In the genomic region with DNA sequence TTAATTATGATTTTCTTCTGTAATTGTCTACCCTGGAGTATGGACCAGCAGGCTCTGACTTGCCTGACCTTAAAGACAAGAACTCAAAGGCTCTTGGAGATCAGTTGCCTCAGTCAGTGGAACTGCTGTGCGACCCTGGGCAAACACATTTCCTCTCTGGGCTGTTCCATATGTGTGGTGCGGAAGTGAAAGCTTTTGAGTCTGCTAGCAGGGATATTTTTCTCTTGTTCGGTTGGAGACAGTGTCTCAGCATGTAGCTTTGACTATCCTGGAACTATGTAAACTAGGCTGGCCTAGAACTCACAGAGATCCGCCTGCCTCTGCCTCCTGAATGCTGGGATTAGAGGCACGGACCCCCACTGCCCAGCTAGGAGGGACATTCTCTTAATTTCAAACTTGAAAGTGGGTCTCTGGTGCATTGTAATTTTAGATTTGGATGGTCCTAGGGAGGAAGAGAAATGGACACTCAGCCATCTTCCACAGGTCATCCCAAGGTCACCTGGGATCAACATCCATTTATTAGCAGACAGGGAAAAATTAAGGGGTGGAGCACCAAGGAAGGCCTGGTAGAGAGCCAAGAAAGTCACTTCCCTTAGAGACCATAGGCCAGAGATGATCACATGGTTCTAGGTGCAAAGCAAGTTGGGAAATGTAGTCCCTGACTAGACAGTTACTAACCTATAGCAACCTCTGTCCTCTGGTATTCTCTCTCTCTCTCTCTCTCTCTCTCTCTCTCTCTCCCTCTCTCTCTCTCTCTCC, we compare ENCODE assay signal across 7 mouse cellular contexts.
DNase-seq lines count a peak whose midpoint lies in the region; ATAC-seq lines count a peak whose summit lies in the region.

No protein-coding gene starts in this region.

- H3K9me3 ChIP-seq in neural tube, embryonic 13.5 days = no peaks in the 10 kb centered on the region
- H3K9me3 ChIP-seq in neural tube, embryonic 15.5 days (replicated peaks) = no peaks in the 10 kb centered on the region

- H3K27me3 ChIP-seq in neural tube, embryonic 13.5 days = no peaks in the 10 kb centered on the region
- H3K27me3 ChIP-seq in neural tube, embryonic 15.5 days (replicated peaks) = no peaks in the 10 kb centered on the region

- no peak overlapping the region for H3K27ac ChIP-seq in neural tube, embryonic 13.5 days (replicated peaks)
- no peak overlapping the region for H3K27ac ChIP-seq in neural tube, embryonic 15.5 days (replicated peaks)
- H3K27ac ChIP-seq in brown adipose tissue, adult 24 weeks (replicated peaks; ENCODE audit: low read depth, low read length) = peak overlapping the region; percentile 75
- peak overlapping the region; percentile 72 for H3K27ac ChIP-seq in macrophage

- H3K4me2 ChIP-seq in neural tube, embryonic 13.5 days = no peak overlapping the region
- no peak overlapping the region for H3K4me2 ChIP-seq in neural tube, embryonic 15.5 days

- peak; percentile 69 for ATAC-seq in neural tube, embryonic 13.5 days (ENCODE audit: low read depth)
- ATAC-seq in neural tube, embryonic 15.5 days (ENCODE audit: low FRiP score) = no peak

- peak; percentile 63 for DNase-seq in induced T-regulatory cell, adult 2 months (ENCODE audit: low read depth)
- DNase-seq in cerebellum, adult 9-11 months = no peak
- DNase-seq in gastrocnemius, postnatal 10 days = no peak

- no peaks in the 10 kb centered on the region for H3K79me2 ChIP-seq in macrophage (ENCODE audit: inconsistent target)

- 89% methylated on average over 5 of the region's 5 CpGs for WGBS in neural tube, embryonic 13.5 days
- WGBS in neural tube, embryonic 15.5 days = 90% methylated on average over 5 of the region's 5 CpGs
- WGBS in macrophage (ENCODE audit: missing documents) = 67% methylated on average over 5 of the region's 5 CpGs

- no peak overlapping the region for H3K4me3 ChIP-seq in neural tube, embryonic 13.5 days
- H3K4me3 ChIP-seq in neural tube, embryonic 15.5 days (replicated peaks) = no peak overlapping the region
- no peak overlapping the region for H3K4me3 ChIP-seq in brown adipose tissue, adult 24 weeks (ENCODE audit: insufficient read depth, low read depth, low read length)
- H3K4me3 ChIP-seq in macrophage (ENCODE audit: inconsistent target) = no peak overlapping the region

- no peak overlapping the region for H3K9ac ChIP-seq in neural tube, embryonic 13.5 days
- no peak overlapping the region for H3K9ac ChIP-seq in neural tube, embryonic 15.5 days (replicated peaks)

- no peaks in the 10 kb centered on the region; the same call in 1 of the 2 replicates for H3K4me1 ChIP-seq in neural tube, embryonic 13.5 days (replicated peaks)
- H3K4me1 ChIP-seq in neural tube, embryonic 15.5 days = 0 out of 2 replicates have a peak, but pooled peaks cover 2% of the 10 kb centered on the region
- peaks cover 6% of the 10 kb centered on the region; the same call in 1 of the 2 replicates for H3K4me1 ChIP-seq in brown adipose tissue, adult 24 weeks (ENCODE audit: control insufficient read depth, insufficient read depth, insufficient read length, low read length)

- H3K36me3 ChIP-seq in neural tube, embryonic 13.5 days = no peaks in the 10 kb centered on the region
- H3K36me3 ChIP-seq in neural tube, embryonic 15.5 days = no peaks in the 10 kb centered on the region
- no peaks in the 10 kb centered on the region for H3K36me3 ChIP-seq in macrophage (ENCODE audit: inconsistent target)

Comparison
In these comparisons a context has a peak if more than half of its experiments do, and no peak if none do; other contexts are left out.
1. H3K27ac ChIP-seq: peak in brown adipose tissue, adult 24 weeks (single experiment) and macrophage (single experiment); none in neural tube, embryonic 13.5 days (single experiment) and neural tube, embryonic 15.5 days (single experiment).